Mouse (Mus musculus) cerebellum, adult 2 months (tissue): ENCODE results near the gene Tbc1d15. TPM values are rescaled to one million over a fixed set of nuclear protein-coding genes. Genes with fewer than 3 reads are reported as not detected.

Source experiments
- DNase-seq, 2 experiments: peaks; one replicate each; pipeline ENCODE4 v3.0.0; 2021
- H3K27ac ChIP-seq: fragments of 200-500 bp; 2 replicates; pipeline ENCODE4 v1.5.1; 2012; ENCODE audit warnings: low read length, control low read depth, inconsistent platforms; ENCODE audit not compliant: insufficient read depth
- H3K27me3 ChIP-seq: fragments of 200-500 bp; 2 replicates; pipeline ENCODE4 v1.6.1; 2012; ENCODE audit warnings: inconsistent platforms, mild to moderate bottlenecking, low read length, moderate library complexity; ENCODE audit not compliant: control insufficient read depth, insufficient read depth
- H3K4me1 ChIP-seq: fragments of 200-500 bp; 2 replicates; pipeline ENCODE4 v1.6.1; 2011; ENCODE audit warnings: low read length; ENCODE audit not compliant: control insufficient read depth, insufficient read depth
- H3K4me3 ChIP-seq: fragments of 200-500 bp; replicated peaks from 2 replicates; pipeline ENCODE3; 2011; ENCODE audit warnings: mild to moderate bottlenecking, low read depth, low read length, control low read depth; ENCODE audit not compliant: insufficient read depth
- CTCF ChIP-seq: fragments of 200-500 bp; IDR thresholded peaks from 2 replicates; pipeline ENCODE4 v1.5.1; 2011; ENCODE audit warnings: low read depth, mild to moderate bottlenecking, control low read depth, low read length, moderate library complexity, borderline replicate concordance; ENCODE audit not compliant: insufficient read depth
- POLR2A ChIP-seq: fragments of 200-500 bp; IDR thresholded peaks from 2 replicates; pipeline ENCODE4 v1.6.1; 2011; ENCODE audit warnings: low read length, control low read depth, borderline replicate concordance; ENCODE audit not compliant: insufficient read depth
- WGBS: fragments of 180-500 bp; shearing (Covaris S2); methylation state at CpG from one replicate; pipeline ENCODE4 v1.1.7; 2018; 5-methylcytosine and 5-hydroxymethylcytosine counted together
- polyA plus RNA-seq: library from polyadenylated mRNA; depleted of rRNA; stranded (reverse); fragments of >200 nt; gene quantifications from 2 replicates; pipeline ENCODE4 v1.2.3, GENCODE M21; 2012

The Tbc1d15 gene
- polyA plus RNA-seq, 1 experiment, result 40.8 TPM

DNA sequence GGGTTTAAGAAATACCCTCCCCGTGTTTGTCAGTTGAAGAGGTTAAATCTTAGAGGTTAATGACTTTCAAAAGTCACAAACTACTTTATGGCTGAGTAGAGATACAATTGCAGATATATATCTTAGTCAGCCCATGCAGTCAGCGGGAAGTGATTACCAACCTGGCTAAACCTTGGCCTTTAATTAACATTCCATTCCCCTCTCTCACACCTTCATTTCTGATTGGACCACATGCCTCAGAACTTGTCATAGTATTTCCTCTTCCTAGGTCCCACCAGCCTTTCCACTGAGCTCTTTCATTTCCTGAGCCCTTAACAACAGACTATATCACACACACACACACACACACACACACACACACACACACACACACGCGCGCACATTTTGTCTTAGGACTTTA is 4.9 kb upstream of the Tbc1d15 start:
- 0 out of 2 replicates have a peak, but pooled peaks cover 5% of the 10 kb centered on the region for H3K4me1 ChIP-seq
- 86% methylated on average over 5 of the region's 5 CpGs for WGBS
- H3K27ac ChIP-seq, result no peak overlapping the region
- no peaks in the 10 kb centered on the region for H3K27me3 ChIP-seq
- no peak overlapping the region for H3K4me3 ChIP-seq
- TF ChIP-seq POLR2A (no peak), CTCF (no peak)
- DNase-seq, result no peak

DNA sequence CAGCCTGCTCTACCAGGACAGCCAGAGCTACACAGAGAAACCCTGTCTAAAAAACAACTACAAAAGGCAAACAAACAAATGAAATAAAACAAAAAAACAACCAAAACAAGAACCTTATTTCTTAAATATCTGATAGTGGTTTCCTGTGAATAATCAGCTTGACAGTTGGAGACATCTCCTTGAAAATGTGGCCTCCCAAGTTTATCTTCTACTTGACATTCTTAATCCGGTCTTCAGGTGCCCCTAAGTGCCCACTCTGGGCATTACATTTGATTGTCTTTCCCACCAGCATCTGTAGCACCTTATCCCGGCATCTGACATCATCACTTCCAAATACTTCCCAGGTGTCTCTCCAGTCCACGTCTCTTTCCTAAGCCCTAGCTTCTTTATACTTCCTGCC is 2.3 kb upstream of the Tbc1d15 start:
- DNase-seq, result no peak
- Histone ChIP-seq H3K4me1 (peaks cover 5% of the 10 kb centered on the region; the same call in 1 of the 2 replicates), H3K27ac (no peak overlapping the region), H3K27me3 (no peaks in the 10 kb centered on the region), H3K4me3 (no peak overlapping the region)
- TF ChIP-seq POLR2A (no peak), CTCF (no peak)
- WGBS, result 85% methylated on average over 3 of the region's 3 CpGs

DNA sequence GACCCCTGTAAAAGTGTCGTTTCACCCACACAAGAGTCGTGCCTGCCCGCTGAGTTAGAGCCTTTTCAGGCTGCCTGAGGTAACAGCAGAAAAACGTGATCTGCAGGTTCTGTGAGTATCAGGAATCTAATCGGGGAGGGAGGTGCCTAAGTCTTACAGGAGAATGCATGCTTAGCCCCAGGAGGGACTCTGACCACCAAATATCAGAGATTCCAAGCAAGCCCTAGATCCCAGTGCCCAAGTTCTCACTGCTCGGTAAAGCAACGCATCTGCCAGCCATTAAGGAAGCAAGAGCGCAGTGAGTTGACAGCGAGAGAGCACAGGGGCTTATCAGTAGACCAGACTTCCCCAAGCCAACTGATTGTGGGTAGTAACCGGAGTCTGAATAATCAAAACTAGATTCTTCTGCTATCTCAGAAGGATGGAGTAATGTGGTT is 1.1 kb upstream of the Tbc1d15 start:
- TF ChIP-seq CTCF, result no peak
- no peak for TF ChIP-seq POLR2A
- WGBS, result 14% methylated on average over 10 of the region's 10 CpGs
- Histone ChIP-seq H3K4me1 (peaks cover 5% of the 10 kb centered on the region; the same call in 1 of the 2 replicates), H3K27me3 (no peaks in the 10 kb centered on the region), H3K4me3 (peak overlapping the region; percentile 48), H3K27ac (no peak overlapping the region)
- no peak for DNase-seq

DNA sequence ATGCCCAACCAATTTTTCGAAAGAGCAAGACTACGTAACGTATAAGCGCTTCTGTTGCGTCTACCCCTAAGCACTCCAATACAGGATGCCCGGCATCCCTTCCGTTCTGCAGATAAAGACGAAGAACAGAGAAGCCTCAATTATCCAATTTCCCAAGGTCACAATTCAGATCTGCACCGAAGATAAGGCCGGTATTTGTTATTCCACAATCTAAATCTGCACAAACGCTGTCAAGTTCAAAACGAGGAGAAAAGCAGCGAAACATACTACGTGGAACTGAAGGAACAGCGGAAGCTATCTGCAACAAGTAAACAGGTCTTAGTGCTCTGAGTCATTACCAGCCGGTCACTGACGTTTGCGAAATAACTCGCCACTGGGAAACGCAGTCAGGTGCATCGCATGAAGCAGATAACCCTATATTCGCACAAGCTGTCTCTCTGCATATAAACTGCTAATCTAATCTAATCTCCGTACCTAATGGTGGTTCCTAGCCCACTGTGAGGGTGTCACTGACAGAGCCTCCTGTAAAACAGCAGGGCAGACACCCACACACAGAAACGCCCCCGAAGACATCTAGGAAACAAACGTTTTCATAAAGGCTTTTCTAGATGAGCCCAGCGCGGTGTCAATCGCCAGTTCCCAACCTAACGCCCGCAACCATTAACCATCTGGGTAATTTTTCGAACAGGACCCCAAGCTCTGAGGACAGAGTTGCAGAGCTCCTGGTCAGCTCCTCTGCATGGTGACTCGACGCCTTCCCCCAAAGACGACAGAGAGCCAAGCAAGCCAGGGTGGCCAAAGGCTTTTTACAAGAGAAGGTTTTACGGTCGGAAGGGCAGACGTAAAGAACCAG is 806 bp downstream of the Tbc1d15 start:
- peak in 1 of 2 experiments; percentile 27 for DNase-seq
- TF ChIP-seq POLR2A (no peak), CTCF (no peak)
- Histone ChIP-seq H3K4me3 (peak overlapping the region; percentile 62), H3K27ac (peak overlapping the region; percentile 15; the same call in 1 of the 2 replicates), H3K4me1 (peaks cover 9% of the 10 kb centered on the region; the same call in 1 of the 2 replicates), H3K27me3 (no peaks in the 10 kb centered on the region)
- WGBS, result 22% methylated on average over 38 of the region's 38 CpGs

DNA sequence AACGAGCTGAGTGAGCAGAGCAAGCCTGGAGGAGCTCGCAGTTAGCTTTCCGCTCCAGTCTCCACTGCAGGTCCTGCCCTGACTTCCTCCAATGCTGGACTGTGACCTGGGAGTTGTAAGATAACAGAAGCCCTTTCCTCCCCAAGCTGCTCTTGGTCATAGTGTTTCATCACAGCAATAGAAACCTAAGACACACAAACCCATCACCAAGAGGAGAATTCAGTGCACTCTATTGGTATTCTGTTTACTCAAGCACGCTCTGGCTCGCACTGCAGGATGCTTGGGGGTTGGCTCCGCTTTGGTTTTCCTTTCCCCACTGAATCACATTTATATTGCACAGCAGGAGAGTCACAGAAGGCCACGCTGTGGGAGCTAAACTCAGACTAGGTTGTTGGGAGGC is 3.2 kb downstream of the Tbc1d15 start:
- H3K27ac ChIP-seq, result peak overlapping the region; percentile 50
- DNase-seq, result peak; percentile 43 to 69
- H3K4me1 ChIP-seq, result peaks cover 9% of the 10 kb centered on the region; the same call in 1 of the 2 replicates
- TF ChIP-seq POLR2A, result no peak
- no peak for TF ChIP-seq CTCF
- peak overlapping the region; percentile 48 for H3K4me3 ChIP-seq
- 2% methylated on average over 7 of the region's 7 CpGs for WGBS
- no peaks in the 10 kb centered on the region for H3K27me3 ChIP-seq

DNA sequence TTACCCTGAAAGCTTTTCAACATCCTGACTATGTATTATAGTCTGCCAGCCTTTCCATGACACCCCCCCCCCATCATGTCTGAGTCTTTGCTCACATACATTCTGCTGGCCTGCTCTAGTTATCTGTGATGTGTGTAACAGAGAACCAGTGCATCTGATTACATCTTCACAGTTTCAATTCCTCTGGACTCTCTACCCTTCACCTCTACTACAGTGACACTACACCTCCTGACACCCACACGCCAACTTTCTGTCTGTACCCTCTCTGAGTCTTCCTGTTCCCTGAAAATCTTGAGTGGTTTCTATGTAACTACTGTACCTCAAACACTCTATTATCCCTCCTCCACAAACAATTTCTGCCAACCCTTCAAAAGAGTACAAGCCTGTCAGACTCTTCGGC is 5.8 kb downstream of the Tbc1d15 start:
- TF ChIP-seq POLR2A (no peak), CTCF (no peak)
- whole genome bisulfite sequencing, result 91% methylated on average over 2 of the region's 2 CpGs
- Histone ChIP-seq H3K4me3 (no peak overlapping the region), H3K27me3 (no peaks in the 10 kb centered on the region), H3K27ac (no peak overlapping the region), H3K4me1 (peaks cover 3% of the 10 kb centered on the region; the same call in 1 of the 2 replicates)
- DNase-seq, result no peak

DNA sequence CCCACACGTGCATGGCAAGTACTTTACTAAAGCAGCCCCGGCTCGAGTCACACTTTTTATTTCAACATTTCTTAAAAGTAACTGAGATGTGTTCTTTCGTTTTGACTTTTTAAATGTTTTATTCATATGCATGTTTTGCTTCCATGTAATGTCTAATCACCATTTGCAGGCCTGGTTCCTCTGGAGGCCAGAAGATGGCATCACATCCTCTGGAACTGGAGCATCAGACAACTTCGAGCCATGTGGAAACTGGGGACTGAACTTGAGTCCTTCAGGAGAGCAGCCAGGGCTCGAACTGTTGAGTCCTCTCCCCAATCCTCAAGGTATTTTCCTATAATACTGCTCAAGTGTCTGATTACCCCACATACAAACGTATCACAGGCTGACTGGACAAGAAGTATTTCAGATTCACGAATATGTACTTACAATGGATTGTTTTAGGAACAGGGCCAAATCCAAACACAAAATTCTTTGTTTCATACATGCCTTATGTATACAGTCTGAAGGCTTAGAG is 10.1 kb downstream of the Tbc1d15 start:
- no peak for DNase-seq
- no peak overlapping the region for H3K4me3 ChIP-seq
- H3K27me3 ChIP-seq, result no peaks in the 10 kb centered on the region
- TF ChIP-seq POLR2A, result no peak
- peak; percentile 38; the same call in 1 of the 2 replicates for TF ChIP-seq CTCF
- WGBS, result 60% methylated on average over 8 of the region's 8 CpGs
- 0 out of 2 replicates have a peak, but pooled peaks cover 3% of the 10 kb centered on the region for H3K4me1 ChIP-seq
- no peak overlapping the region for H3K27ac ChIP-seq
